Mouse (Mus musculus) small intestine, adult 2 months (tissue): ENCODE results near the gene Zfp326.

Experiments
- CTCF ChIP-seq: fragments of 200-500 bp; IDR thresholded peaks from 2 replicates; pipeline ENCODE4 v1.5.1; 2012; ENCODE audit warnings: low read depth, mild to moderate bottlenecking, control low read depth, inconsistent platforms, low read length, moderate library complexity, mixed read lengths; ENCODE audit not compliant: insufficient replicate concordance, insufficient read length; ENCODE audit errors: extremely low read depth
- POLR2A ChIP-seq: fragments of 200-500 bp; IDR thresholded peaks from 2 replicates; pipeline ENCODE4 v1.6.1; 2012; ENCODE audit warnings: low read depth, mild to moderate bottlenecking, control low read depth, inconsistent platforms, low read length, moderate library complexity

DNA sequence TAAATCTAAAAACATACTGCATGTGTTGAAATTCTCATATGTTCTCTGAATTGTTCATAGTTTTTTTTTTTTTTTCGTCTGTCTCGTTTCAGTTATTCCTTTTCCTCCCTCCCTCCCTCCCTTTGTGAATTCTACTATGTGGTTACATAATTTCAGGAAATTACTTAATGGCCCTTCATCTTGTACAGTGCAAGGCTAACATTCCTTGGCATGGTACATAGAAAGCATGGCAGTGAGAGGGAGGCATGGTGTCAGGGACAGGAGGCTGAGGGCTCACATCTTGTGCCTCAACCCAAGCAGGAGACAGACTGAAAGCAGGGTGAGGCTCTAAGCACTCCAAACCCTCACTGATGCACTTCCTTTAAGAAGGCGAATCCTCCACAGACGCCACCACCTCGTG is 32.8 kb downstream of the Zfp326 start:
- TF ChIP-seq CTCF (no peak), POLR2A (no peak)
